Mouse (Mus musculus): ENCODE measurements around the gene Dhrs4. TPM values are rescaled to one million over a fixed set of nuclear protein-coding genes. Genes with fewer than 3 reads are reported as not detected.

The Dhrs4 gene
- polyA plus RNA-seq, 1 experiment = 33.7 TPM

DNA sequence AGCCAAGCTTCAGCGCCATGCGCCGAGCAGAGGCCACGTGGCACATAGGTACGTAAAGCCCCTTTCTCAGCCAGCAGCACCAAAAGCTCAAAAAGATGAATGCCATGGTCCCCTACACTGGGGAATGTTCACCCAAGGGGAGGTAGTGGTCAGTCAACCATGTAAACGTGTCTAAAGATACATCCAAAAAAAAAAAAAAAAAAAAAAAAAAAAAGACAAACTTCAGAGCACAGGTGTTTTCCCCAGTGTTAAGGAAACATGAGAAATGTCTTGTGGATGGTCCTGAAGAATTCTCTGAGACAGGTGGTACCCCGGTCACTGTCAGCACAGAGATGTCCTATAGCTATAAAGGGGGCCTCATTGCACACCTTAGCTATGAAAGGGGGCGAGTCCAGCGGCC is 27.1 kb downstream of the Dhrs4 start:
- no peaks in the 10 kb centered on the region; the same call in 1 of the 2 replicates for H3K4me1 ChIP-seq
- H3K9me3 ChIP-seq = no peaks in the 10 kb centered on the region
- no peaks in the 10 kb centered on the region for H3K36me3 ChIP-seq (replicated peaks; ENCODE audit: low read length)
- no peak overlapping the region for H3K4me3 ChIP-seq (replicated peaks)
- TF ChIP-seq FLI1 (IDR thresholded peaks at IDR 0.05; ENCODE audit: low read length) (no peak), GATA1 (IDR thresholded peaks at IDR 0.05; ENCODE audit: borderline replicate concordance, low read length) (no peak)
- H3K27me3 ChIP-seq (replicated peaks) = peaks cover 86% of the 10 kb centered on the region

DNA sequence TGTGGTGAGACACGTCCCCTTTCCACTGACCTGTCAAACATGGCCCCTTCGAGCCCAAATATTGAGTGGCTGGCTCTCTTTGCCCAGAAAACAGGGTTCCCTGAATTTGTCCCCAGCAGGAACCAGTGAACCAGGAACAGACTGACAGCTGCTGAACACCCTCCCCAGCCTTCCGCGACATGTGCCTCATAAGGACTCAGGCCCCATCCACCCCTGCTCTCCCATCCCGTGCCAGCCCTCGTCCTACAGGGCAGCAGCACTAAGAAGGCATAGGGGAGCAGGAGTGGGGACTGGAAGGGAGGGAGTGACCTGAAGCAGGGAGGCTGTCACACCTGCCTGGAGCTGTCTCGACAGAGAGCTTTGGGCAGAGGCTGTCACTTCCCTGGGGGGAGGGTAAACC is 29.2 kb downstream of the Dhrs4 start:
- Histone ChIP-seq H3K36me3 (replicated peaks; ENCODE audit: low read length) (no peaks in the 10 kb centered on the region), H3K4me3 (replicated peaks) (peak overlapping the region; percentile 29), H3K9me3 (no peaks in the 10 kb centered on the region), H3K27me3 (replicated peaks) (peaks cover 87% of the 10 kb centered on the region), H3K4me1 (peaks cover 5% of the 10 kb centered on the region)
- TF ChIP-seq GATA1 (IDR thresholded peaks at IDR 0.05; ENCODE audit: borderline replicate concordance, low read length) (no peak), FLI1 (IDR thresholded peaks at IDR 0.05; ENCODE audit: low read length) (no peak)

DNA sequence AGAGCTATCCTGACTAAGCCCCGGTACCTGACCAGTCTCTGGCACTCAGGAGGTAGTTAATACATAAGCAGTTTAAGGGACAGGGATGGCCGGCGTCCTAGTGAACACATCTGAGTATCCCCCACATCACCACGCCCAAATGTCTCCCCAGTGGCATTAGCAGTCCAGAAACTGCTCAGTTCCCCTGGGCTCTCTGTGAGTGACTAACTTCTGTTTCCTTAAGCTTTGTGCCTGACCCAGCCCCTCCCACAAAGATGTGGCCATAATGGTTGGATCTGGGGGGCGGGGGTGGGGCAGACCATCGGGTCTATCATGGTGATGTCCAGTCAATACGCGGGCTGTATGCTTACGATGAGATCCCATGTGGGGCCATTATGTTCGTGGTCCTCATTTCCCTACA is 31.0 kb downstream of the Dhrs4 start:
- H3K36me3 ChIP-seq (replicated peaks; ENCODE audit: low read length) = no peaks in the 10 kb centered on the region
- TF ChIP-seq FLI1 (IDR thresholded peaks at IDR 0.05; ENCODE audit: low read length) (no peak), GATA1 (IDR thresholded peaks at IDR 0.05; ENCODE audit: borderline replicate concordance, low read length) (no peak)
- H3K4me3 ChIP-seq (replicated peaks) = no peak overlapping the region
- peaks cover 90% of the 10 kb centered on the region for H3K27me3 ChIP-seq (replicated peaks)
- no peaks in the 10 kb centered on the region for H3K9me3 ChIP-seq
- H3K4me1 ChIP-seq = peaks cover 10% of the 10 kb centered on the region

DNA sequence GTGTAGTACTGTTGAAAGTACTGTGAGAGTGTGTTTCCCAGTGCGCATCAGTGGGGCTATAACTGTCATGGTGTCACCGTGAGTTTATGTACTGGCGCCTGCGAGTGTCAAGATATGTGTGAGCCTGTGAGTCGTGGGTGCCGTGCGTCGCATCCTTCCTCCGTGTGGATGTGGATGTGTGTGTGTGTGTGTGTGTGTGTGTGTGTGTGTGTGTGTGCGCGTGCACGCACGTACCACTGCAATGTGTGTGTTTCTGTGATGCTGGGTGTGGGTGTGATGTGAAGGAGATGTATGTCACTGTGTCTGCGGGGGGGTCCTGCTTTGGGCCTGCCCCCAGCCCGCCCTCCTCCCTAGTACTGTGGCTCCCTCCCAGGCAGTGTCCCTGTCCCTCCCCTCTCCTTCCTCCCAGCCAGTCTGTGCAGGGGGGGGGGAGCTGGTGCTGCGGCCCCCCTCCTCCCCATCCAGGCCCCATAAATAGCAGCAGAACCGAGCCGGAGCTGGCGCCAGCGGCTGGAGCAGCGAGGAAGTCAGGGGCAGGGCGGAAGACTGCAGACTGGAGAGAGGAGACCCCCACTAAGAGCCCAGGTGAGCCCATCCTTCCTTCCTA is 31.7 kb downstream of the Dhrs4 start, which contains the start of gene Cpne6:
TSS of gene Cpne6 (plus strand) at position 321 of the 607 bp plus-strand sequence.
- Histone ChIP-seq H3K9me3 (no peaks in the 10 kb centered on the region), H3K36me3 (replicated peaks; ENCODE audit: low read length) (no peaks in the 10 kb centered on the region), H3K4me3 (replicated peaks) (no peak within 1 kb of the TSS), H3K27me3 (replicated peaks) (peaks cover 91% of the 10 kb centered on the region), H3K4me1 (peaks cover 10% of the 10 kb centered on the region)
- TF ChIP-seq FLI1 (IDR thresholded peaks at IDR 0.05; ENCODE audit: low read length) (no peak), GATA1 (IDR thresholded peaks at IDR 0.05; ENCODE audit: borderline replicate concordance, low read length) (no peak)

DNA sequence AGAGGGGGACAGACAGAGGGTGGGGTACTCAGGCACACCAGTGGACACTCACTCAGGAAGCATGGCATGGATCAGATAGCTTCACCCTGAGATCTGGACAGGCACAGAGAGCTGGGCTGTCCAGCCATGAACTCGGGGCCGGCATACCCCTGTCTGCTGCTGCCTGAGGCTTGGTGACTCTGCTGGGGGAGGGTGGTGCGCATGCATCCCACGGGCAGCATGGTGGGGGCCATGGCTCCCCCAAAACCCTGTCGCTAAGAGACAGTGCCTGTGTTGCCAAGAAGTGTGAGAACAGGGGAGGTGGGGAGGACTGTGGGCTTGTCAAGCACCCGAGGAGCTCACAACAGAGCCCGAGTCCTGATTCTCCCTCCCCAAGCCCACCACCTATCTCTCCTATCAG is 32.5 kb downstream of the Dhrs4 start:
- H3K4me1 ChIP-seq = peaks cover 10% of the 10 kb centered on the region
- no peak overlapping the region for H3K4me3 ChIP-seq (replicated peaks)
- peaks cover 93% of the 10 kb centered on the region for H3K27me3 ChIP-seq (replicated peaks)
- no peaks in the 10 kb centered on the region for H3K36me3 ChIP-seq (replicated peaks; ENCODE audit: low read length)
- no peak for TF ChIP-seq GATA1 (IDR thresholded peaks at IDR 0.05; ENCODE audit: borderline replicate concordance, low read length)
- TF ChIP-seq FLI1 (IDR thresholded peaks at IDR 0.05; ENCODE audit: low read length) = no peak
- no peaks in the 10 kb centered on the region for H3K9me3 ChIP-seq

DNA sequence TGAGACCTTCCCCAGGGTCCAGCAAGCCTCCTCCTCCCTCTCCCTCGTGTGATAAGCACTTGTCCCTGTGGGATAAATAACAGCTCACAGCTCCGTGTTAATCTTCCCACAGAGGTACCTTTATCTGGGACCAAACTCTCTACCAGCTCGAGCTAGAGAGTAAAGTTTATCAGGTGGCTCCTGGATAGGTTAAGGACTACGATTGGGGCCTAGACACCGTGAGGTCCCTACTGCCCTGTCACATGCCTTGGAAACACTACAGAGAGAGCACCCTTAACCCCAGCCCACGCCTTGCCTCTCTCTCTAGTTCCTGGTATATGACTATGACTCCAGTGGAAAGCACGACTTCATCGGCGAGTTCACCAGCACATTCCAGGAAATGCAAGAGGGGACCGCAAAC is 35.4 kb downstream of the Dhrs4 start:
- Histone ChIP-seq H3K4me3 (replicated peaks) (no peak overlapping the region), H3K9me3 (no peaks in the 10 kb centered on the region), H3K36me3 (replicated peaks; ENCODE audit: low read length) (no peaks in the 10 kb centered on the region), H3K27me3 (replicated peaks) (peaks cover 95% of the 10 kb centered on the region), H3K4me1 (peaks cover 10% of the 10 kb centered on the region)
- TF ChIP-seq FLI1 (IDR thresholded peaks at IDR 0.05; ENCODE audit: low read length) = no peak
- TF ChIP-seq GATA1 (IDR thresholded peaks at IDR 0.05; ENCODE audit: borderline replicate concordance, low read length) = no peak

DNA sequence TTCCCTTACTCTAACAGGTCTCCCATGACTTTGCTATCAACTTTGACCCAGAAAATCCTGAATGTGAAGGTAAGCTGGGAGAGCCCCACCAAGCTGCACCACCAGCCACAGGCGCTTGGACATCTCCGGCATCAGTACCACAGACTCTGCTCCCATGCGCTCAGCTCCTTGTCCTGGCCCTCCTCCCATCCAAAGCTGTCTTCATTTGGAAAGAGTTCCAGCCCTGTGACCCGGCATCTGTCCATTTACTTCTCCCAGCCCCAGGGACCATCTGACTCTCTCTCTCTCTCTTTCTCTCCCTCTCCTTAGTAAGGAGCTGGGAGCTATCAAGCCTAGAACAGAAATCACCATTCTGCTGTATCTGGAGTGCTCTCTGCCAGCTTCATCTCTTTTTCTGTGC is 37.3 kb downstream of the Dhrs4 start:
- H3K36me3 ChIP-seq (replicated peaks; ENCODE audit: low read length) = no peaks in the 10 kb centered on the region
- TF ChIP-seq GATA1 (IDR thresholded peaks at IDR 0.05; ENCODE audit: borderline replicate concordance, low read length) (no peak), FLI1 (IDR thresholded peaks at IDR 0.05; ENCODE audit: low read length) (no peak)
- no peak overlapping the region for H3K4me3 ChIP-seq (replicated peaks)
- H3K27me3 ChIP-seq (replicated peaks) = peaks cover 95% of the 10 kb centered on the region
- peaks cover 16% of the 10 kb centered on the region for H3K4me1 ChIP-seq
- no peaks in the 10 kb centered on the region for H3K9me3 ChIP-seq

DNA sequence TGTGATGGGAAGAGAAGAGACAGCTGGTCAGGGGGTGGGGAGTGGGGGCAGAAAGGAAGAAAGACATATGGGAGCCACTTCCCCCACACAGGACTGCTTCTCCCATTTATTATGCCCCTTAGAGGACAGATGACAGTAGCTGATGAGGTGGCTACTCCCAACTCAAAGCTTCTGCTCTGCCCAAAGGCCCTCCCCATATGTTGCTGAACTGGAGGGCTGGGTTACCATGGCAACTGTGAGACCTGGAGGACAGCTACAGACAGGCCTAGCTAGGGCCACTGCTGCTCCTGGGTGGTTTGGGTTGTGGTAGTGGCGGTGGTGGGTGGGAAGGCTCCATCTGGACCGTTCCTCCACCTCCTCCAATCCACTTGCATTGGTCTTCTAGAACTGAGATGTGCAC is 40.3 kb downstream of the Dhrs4 start:
- no peak overlapping the region for H3K4me3 ChIP-seq (replicated peaks)
- peaks cover 94% of the 10 kb centered on the region for H3K27me3 ChIP-seq (replicated peaks)
- H3K4me1 ChIP-seq = peaks cover 14% of the 10 kb centered on the region
- no peaks in the 10 kb centered on the region for H3K9me3 ChIP-seq
- no peaks in the 10 kb centered on the region for H3K36me3 ChIP-seq (replicated peaks; ENCODE audit: low read length)
- TF ChIP-seq FLI1 (IDR thresholded peaks at IDR 0.05; ENCODE audit: low read length) (no peak), GATA1 (IDR thresholded peaks at IDR 0.05; ENCODE audit: borderline replicate concordance, low read length) (no peak)

DNA sequence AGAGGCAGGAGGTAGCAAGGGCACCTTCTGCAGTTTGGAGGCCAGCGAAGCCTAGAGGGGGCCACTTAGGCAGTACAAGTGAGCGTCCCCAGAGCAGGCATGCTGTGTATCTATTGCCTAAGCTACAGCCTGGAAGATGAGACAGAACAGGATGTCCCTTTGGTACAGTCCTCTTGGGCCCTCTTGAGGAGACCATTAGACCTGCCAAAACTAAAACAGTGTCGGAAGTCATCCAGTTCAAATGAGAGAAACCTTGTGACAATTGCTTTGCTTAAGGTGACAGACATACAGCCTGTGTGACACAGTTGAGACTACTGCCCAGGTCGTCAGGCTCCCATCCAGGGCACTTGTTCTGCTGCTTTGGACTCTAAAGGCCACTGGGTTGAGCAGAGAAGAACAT is 41.0 kb downstream of the Dhrs4 start:
- H3K27me3 ChIP-seq (replicated peaks) = peaks cover 95% of the 10 kb centered on the region
- H3K4me1 ChIP-seq = peaks cover 11% of the 10 kb centered on the region
- H3K9me3 ChIP-seq = no peaks in the 10 kb centered on the region
- TF ChIP-seq FLI1 (IDR thresholded peaks at IDR 0.05; ENCODE audit: low read length) (no peak), GATA1 (IDR thresholded peaks at IDR 0.05; ENCODE audit: borderline replicate concordance, low read length) (no peak)
- H3K36me3 ChIP-seq (replicated peaks; ENCODE audit: low read length) = no peaks in the 10 kb centered on the region
- no peak overlapping the region for H3K4me3 ChIP-seq (replicated peaks)

DNA sequence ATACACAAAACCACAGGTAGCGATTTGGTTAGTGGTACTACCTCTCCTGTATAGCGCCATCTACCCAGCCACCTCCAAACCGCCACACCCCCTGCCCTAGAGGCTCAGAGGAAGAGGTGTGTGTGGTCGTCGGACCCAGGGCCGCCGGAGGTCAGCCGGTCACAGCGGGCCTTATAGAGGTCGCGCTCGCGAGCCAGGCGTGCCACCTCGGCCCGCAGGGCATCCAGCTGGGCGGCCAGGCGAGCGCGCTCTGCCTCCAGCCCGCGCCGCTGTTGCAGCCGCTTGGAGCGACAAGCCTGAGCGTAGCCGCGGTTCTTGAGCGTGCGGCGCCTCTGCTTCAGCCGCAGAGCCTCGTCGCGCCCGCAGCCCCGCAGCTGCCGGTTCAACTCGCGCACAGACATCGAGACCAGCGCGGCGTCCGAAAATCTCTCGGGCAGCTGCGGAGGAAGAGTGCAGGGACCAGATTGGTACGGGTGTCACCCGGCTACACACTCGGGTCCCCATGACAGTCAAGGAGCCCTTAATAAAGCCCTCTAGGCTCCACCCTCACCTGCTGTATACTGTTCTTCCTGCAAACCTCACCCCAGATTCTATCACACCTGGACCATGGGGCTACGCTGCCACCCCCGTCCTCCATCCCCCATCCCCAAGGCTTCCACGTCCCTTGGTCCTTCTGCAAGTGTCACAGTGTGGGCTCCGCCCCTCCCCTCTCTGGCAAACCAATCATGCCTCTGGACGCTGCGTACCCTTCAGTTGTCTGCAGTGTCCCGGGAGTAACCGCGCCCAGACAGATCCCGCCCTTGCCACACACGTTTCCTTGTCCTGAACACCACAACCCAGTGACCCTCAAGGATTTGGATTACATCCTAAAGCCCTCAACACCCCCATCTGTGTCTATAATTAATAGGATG is 42.1 kb downstream of the Dhrs4 start:
- Histone ChIP-seq H3K27me3 (replicated peaks) (peaks cover 96% of the 10 kb centered on the region), H3K9me3 (no peaks in the 10 kb centered on the region), H3K4me1 (peaks cover 11% of the 10 kb centered on the region), H3K4me3 (replicated peaks) (peak overlapping the region; percentile 80), H3K36me3 (replicated peaks; ENCODE audit: low read length) (no peaks in the 10 kb centered on the region)
- TF ChIP-seq FLI1 (IDR thresholded peaks at IDR 0.05; ENCODE audit: low read length) = no peak
- no peak for TF ChIP-seq GATA1 (IDR thresholded peaks at IDR 0.05; ENCODE audit: borderline replicate concordance, low read length)

Measured in megakaryocyte, embryonic 14.5 days (primary cell).